Mouse (Mus musculus): ENCODE measurements around the gene Scrn2. TPM values are rescaled to one million over a fixed set of nuclear protein-coding genes. Genes with fewer than 3 reads are reported as not detected.

The Scrn2 gene
- polyA plus RNA-seq, 1 experiment from 2014 or later: 14.7 TPM

DNA sequence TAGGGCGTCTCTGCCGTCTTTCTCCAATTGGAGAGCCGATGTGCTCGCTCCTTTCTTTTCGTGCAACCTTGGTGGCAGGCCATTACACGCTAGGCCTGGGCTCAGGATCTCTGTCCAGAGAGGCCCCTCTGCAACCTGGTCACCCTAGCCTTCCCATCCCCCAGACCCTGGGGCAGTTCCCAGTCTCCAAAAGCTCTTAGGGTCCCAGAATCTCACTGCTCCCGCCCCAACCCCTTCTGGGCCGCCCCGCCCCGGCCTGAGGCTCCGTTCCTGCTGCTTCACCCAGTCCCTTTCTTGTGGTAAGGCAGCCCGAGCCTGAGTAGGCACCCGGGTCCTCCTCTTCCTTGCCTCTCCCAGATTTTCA, 10.4 kb upstream of the Scrn2 start:
- no peak overlapping the region for H3K9ac ChIP-seq
- no peak overlapping the region for H3K27ac ChIP-seq
- H3K9me3 ChIP-seq (replicated peaks): no peaks in the 10 kb centered on the region
- peaks cover 34% of the 10 kb centered on the region for H3K4me1 ChIP-seq (replicated peaks)
- no peak for ATAC-seq (replicated peaks; ENCODE audit: insufficient number of reproducible peaks, insufficient read depth, low FRiP score, low read depth)
- peaks cover 94% of the 10 kb centered on the region for H3K27me3 ChIP-seq
- peak overlapping the region; percentile 40; the same call in 1 of the 2 replicates for H3K4me3 ChIP-seq
- H3K36me3 ChIP-seq: no peaks in the 10 kb centered on the region
- H3K4me2 ChIP-seq: peak overlapping the region; percentile 59
- WGBS: 8% methylated on average over 13 of the region's 13 CpGs

DNA sequence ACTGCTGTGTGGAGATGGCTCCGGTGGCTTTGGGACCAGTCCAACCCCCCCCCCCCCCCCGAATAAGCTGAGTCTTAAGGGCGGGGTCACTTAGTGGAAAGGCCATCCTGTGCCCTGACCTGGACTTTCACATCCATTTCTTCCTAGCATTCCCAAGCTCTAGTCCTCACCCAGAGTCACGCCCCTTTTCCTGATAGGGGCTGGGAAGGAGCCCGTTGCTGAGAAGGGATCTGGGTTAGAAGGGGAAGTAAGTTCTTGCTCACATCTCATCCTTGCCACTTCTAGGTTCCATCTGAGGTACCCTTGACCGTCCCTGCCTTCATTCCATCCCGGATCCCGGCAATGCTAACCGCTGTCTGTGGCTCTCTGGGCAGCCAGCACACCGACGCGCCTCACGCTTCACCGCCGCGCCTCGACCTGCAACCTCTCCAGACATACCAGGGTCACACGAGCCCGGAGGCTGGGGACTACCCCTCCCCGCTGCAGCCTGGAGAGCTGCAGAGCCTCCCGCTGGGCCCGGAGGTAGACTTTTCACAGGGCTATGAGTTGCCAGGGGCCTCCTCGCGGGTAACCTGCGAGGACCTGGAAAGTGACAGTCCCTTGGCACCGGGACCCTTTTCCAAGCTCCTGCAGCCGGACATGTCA, 8.5 kb upstream of the Scrn2 start:
- no peak overlapping the region for H3K9ac ChIP-seq
- no peaks in the 10 kb centered on the region for H3K9me3 ChIP-seq (replicated peaks)
- peak overlapping the region; percentile 91 for H3K4me2 ChIP-seq
- H3K27ac ChIP-seq: no peak overlapping the region
- peak overlapping the region; percentile 56 for H3K4me3 ChIP-seq
- H3K27me3 ChIP-seq: peaks cover 92% of the 10 kb centered on the region
- WGBS: under 1% methylated on average over 27 of the region's 27 CpGs
- peaks cover 49% of the 10 kb centered on the region for H3K4me1 ChIP-seq (replicated peaks)
- ATAC-seq (replicated peaks; ENCODE audit: insufficient number of reproducible peaks, insufficient read depth, low FRiP score, low read depth): no peak
- H3K36me3 ChIP-seq: no peaks in the 10 kb centered on the region

DNA sequence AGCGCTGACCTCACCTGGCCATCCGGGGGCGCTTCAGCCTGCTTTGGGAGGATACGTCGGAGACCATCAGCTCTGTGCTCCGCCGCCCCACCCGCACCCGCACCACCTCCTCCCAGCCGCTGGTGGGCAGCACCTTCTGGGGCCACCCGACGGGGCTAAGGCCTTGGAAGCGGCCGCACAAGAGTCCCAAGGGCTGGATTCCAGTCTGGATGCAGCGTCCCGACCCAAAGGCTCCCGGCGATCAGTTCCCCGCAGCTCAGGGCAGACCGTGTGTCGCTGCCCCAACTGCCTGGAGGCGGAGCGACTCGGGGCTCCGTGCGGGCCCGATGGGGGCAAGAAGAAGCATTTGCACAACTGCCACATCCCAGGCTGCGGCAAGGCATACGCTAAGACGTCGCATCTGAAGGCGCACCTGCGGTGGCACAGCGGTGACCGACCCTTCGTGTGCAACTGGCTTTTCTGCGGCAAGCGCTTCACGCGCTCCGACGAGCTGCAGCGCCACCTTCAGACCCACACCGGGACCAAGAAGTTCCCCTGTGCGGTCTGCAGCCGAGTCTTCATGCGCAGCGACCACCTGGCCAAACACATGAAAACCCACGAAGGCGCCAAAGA, 7.8 kb upstream of the Scrn2 start:
- Histone ChIP-seq H3K27ac (no peak overlapping the region), H3K4me1 (replicated peaks) (peaks cover 49% of the 10 kb centered on the region), H3K4me3 (peak overlapping the region; percentile 56), H3K27me3 (peaks cover 85% of the 10 kb centered on the region), H3K4me2 (peak overlapping the region; percentile 91), H3K9me3 (replicated peaks) (no peaks in the 10 kb centered on the region), H3K9ac (peak overlapping the region; percentile 65), H3K36me3 (no peaks in the 10 kb centered on the region)
- ATAC-seq (replicated peaks; ENCODE audit: insufficient number of reproducible peaks, insufficient read depth, low FRiP score, low read depth): 0 out of 2 replicates have a peak, but pooled peaks have one; percentile 9
- WGBS: 1% methylated on average over 50 of the region's 50 CpGs

DNA sequence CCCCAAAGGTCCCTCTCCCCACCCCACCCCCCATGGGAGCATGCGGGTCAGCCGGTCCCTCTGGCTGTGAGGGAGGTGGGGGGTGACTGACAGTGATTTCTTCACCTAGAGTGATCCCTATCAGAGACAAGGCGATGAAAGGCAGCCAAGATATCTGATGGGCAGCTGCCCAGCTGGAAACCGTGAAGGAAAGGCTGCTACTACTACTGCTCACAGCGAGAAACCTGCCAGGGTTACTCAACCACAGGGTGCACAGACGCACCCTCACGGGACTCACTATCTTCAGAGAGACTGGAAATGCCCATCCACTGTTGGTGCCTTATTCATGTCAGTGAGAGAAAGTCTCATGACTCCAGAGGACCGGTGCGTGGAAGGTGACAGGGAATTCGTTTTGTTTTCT, 4.8 kb upstream of the Scrn2 start:
- Histone ChIP-seq H3K4me2 (0 out of 2 replicates have a peak overlapping the region, but pooled peaks have one; percentile 68), H3K9me3 (replicated peaks) (no peaks in the 10 kb centered on the region), H3K36me3 (no peaks in the 10 kb centered on the region), H3K27me3 (peaks cover 59% of the 10 kb centered on the region), H3K9ac (peak overlapping the region; percentile 61), H3K4me3 (no peak overlapping the region), H3K27ac (no peak overlapping the region), H3K4me1 (replicated peaks) (peaks cover 32% of the 10 kb centered on the region)
- no peak for ATAC-seq (replicated peaks; ENCODE audit: insufficient number of reproducible peaks, insufficient read depth, low FRiP score, low read depth)
- 29% methylated on average over 10 of the region's 10 CpGs for WGBS

DNA sequence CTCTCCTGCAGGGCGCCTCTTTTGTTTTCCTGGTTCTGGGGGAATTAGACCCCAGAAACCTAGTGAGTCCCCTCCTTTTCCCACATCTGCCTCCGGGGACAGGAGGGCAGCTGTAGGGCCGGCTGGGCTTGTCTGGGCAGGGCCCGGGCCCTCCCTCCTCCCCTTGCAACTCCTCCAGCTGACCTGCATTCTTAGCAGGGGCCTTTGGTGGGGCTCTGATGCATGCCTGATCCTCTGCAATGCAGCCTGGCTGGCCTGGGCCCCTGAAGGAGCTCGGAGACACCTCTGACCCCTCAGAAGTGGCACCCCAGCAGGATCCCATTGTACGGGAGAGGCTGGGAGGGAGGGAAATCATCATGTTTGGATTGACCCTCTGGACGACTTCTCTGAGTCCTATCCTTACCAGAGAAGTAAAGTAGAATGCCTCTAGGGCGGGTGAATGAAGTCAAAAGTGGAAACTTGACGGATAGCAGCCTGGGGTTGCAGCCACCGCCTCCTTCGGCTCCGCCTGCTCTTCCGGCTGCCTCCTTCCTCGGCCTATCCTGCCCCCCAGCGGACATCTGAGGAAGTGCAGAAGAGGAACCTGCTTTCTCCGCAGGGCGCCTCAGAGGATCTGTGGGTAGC, 3.9 kb upstream of the Scrn2 start:
- Histone ChIP-seq H3K4me1 (replicated peaks) (peaks cover 40% of the 10 kb centered on the region), H3K4me2 (peak overlapping the region; percentile 68), H3K9me3 (replicated peaks) (no peaks in the 10 kb centered on the region), H3K4me3 (peak overlapping the region; percentile 44), H3K27me3 (peaks cover 50% of the 10 kb centered on the region), H3K27ac (peak overlapping the region; percentile 79), H3K36me3 (no peaks in the 10 kb centered on the region), H3K9ac (peak overlapping the region; percentile 61)
- peak; percentile 51 for ATAC-seq (replicated peaks; ENCODE audit: insufficient number of reproducible peaks, insufficient read depth, low FRiP score, low read depth)
- WGBS: 5% methylated on average over 17 of the region's 17 CpGs

DNA sequence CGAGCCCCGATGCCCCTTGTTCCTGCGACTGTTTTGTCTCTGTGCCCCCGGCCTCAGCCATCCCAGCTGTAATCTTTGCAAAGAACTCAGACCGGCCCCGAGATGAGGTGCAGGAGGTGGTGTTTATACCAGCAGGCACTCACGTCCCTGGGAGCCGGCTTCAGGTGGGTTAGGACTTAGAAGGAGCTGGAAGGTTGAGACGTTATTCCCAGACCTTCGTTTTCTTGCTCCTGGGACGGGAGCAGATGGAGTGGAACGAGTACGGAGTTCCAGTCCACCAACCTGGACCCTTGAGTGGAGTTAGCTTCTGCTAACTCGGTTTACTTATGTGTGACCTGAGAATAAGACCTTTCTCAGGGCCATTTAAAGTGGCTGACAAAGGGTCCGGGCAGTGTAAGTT, 688 bp downstream of the Scrn2 start:
- Histone ChIP-seq H3K27ac (peak overlapping the region; percentile 85), H3K4me3 (peak overlapping the region; percentile 84)

DNA sequence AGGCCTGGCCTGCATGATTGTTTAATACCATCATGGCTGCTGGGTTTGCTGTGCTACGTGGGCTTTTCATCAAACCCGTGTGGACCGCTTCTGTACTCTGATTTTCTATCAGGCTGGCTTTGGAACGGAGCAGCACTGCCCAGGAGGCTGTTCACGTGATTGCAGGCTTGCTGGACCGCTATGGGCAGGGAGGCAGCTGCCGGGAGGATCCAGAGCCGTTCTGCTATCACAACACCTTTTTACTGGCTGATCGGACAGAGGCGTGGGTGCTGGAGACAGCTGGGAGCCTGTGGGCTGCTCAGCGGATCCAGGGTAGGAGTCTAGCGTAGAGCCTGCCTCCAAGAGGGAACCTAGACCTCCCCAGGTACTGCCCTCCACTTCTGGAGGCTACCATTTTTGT, 2.2 kb downstream of the Scrn2 start:
- Histone ChIP-seq H3K27me3 (no peaks in the 10 kb centered on the region), H3K9me3 (replicated peaks) (no peaks in the 10 kb centered on the region), H3K4me3 (no peak overlapping the region), H3K9ac (no peak overlapping the region), H3K4me1 (replicated peaks) (peaks cover 12% of the 10 kb centered on the region), H3K27ac (no peak overlapping the region), H3K4me2 (no peak overlapping the region), H3K36me3 (no peaks in the 10 kb centered on the region; the same call in 1 of the 2 replicates)
- WGBS: 59% methylated on average over 12 of the region's 12 CpGs
- ATAC-seq (replicated peaks; ENCODE audit: insufficient number of reproducible peaks, insufficient read depth, low FRiP score, low read depth): no peak

More for the DNA sequence above, 688 bp downstream of the Scrn2 start:
- Histone ChIP-seq H3K27me3 (peaks cover 4% of the 10 kb centered on the region), H3K9me3 (replicated peaks) (no peaks in the 10 kb centered on the region), H3K4me2 (peak overlapping the region; percentile 75), H3K36me3 (no peaks in the 10 kb centered on the region; the same call in 1 of the 2 replicates), H3K9ac (peak overlapping the region; percentile 81), H3K4me1 (replicated peaks) (peaks cover 20% of the 10 kb centered on the region)
- no peak for ATAC-seq (replicated peaks; ENCODE audit: insufficient number of reproducible peaks, insufficient read depth, low FRiP score, low read depth)
- WGBS: 18% methylated on average over 15 of the region's 15 CpGs

DNA sequence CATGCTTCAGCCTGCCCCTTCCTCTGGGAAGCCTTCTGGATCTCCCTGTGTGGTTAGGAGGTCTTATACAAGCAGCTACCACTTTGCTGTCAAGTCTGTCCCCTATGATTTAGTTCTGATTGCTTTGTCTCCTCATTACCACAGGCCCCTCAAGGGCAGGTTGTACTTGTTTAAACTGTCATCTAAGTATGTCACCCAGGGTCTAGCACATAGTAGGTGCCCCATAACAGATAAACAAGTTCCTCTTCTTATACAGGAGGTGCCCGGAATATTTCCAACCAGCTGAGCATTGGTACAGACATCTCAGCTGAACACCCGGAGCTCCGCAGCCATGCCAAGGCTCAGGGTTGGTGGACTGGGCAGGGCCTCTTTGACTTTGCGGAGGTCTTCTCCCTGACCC, 2.8 kb downstream of the Scrn2 start:
- H3K36me3 ChIP-seq: no peaks in the 10 kb centered on the region; the same call in 1 of the 2 replicates
- 87% methylated on average over 4 of the region's 4 CpGs for WGBS
- peaks cover 12% of the 10 kb centered on the region for H3K4me1 ChIP-seq (replicated peaks)
- H3K27me3 ChIP-seq: no peaks in the 10 kb centered on the region
- no peak overlapping the region for H3K4me2 ChIP-seq
- no peak overlapping the region for H3K9ac ChIP-seq
- no peak overlapping the region for H3K4me3 ChIP-seq
- ATAC-seq (replicated peaks; ENCODE audit: insufficient number of reproducible peaks, insufficient read depth, low FRiP score, low read depth): no peak
- no peak overlapping the region for H3K27ac ChIP-seq
- no peaks in the 10 kb centered on the region for H3K9me3 ChIP-seq (replicated peaks)

DNA sequence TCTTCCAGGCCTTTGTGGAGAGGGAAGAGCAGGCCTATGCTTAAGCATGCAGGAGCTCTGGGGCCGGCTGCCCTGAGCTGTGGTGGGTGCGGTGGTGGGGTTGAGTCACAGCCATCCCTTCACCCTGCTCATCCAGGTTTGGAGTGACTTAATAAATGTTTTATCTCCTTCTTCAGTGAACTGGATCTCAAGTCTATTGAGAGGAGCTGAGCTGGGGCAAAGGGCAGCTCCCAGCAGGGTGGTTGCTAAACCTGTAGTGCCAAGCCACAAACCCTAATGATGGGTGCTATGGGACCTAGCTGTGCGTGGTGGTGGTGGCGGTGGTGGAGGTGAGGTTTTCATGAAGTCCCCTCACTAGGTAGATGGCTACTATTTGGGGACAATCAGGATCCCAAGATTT, 4.0 kb downstream of the Scrn2 start:
- Histone ChIP-seq H3K4me1 (replicated peaks) (peaks cover 12% of the 10 kb centered on the region), H3K4me3 (no peak overlapping the region), H3K4me2 (no peak overlapping the region), H3K9ac (no peak overlapping the region), H3K27ac (no peak overlapping the region), H3K36me3 (no peaks in the 10 kb centered on the region; the same call in 1 of the 2 replicates), H3K9me3 (replicated peaks) (no peaks in the 10 kb centered on the region), H3K27me3 (no peaks in the 10 kb centered on the region)
- WGBS: 80% methylated on average over 4 of the region's 4 CpGs
- no peak for ATAC-seq (replicated peaks; ENCODE audit: insufficient number of reproducible peaks, insufficient read depth, low FRiP score, low read depth)

DNA sequence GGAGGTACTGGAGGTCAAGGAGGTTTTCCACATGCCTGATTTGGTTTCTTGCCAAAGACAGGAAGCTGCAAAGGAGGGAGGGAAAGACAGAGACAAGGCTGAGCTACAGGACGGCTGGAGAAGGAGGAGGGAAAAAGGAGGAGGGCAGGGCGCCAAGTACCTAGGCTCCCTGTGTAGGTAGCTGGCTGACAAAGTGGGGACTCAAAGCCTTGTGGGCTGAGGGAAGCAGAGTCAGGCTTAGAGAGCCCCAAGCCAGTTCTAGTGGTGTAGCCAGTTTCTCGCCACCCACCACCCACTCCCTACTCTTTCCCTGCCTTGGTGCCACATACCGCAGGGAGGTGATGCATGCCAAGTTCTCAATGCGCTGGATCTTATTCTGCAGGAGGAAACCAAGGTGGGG, 6.4 kb downstream of the Scrn2 start:
- Histone ChIP-seq H3K9ac (no peak overlapping the region), H3K36me3 (no peaks in the 10 kb centered on the region; the same call in 1 of the 2 replicates), H3K4me3 (no peak overlapping the region), H3K4me2 (no peak overlapping the region), H3K9me3 (replicated peaks) (no peaks in the 10 kb centered on the region), H3K27ac (no peak overlapping the region), H3K4me1 (replicated peaks) (peaks cover 7% of the 10 kb centered on the region; the same call in 1 of the 2 replicates), H3K27me3 (no peaks in the 10 kb centered on the region)
- WGBS: 64% methylated on average over 5 of the region's 5 CpGs
- no peak for ATAC-seq (replicated peaks; ENCODE audit: insufficient number of reproducible peaks, insufficient read depth, low FRiP score, low read depth)

DNA sequence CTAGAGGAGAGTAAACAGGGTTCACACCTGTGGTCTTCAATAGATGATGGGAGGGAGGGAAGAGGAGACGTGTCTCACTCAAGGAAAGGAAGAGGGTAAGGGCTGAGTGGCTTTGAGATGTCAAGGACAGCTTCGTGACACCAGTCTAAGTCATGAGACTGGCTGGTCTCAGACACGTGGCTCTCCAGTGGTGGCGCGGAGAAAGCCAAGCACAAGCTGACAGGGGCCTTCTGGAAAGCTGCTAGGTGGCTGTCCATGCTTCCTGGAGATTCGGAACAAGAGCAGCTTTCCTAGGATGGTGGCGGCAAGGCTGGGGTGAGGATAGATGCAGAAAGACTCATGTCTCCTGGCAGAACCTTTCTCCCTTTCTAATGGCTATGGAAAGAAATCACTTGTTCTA, 9.1 kb downstream of the Scrn2 start:
- Histone ChIP-seq H3K36me3 (no peaks in the 10 kb centered on the region; the same call in 1 of the 2 replicates), H3K27me3 (no peaks in the 10 kb centered on the region), H3K4me3 (no peak overlapping the region), H3K4me1 (replicated peaks) (peaks cover 13% of the 10 kb centered on the region), H3K9ac (no peak overlapping the region), H3K9me3 (replicated peaks) (no peaks in the 10 kb centered on the region), H3K4me2 (no peak overlapping the region), H3K27ac (no peak overlapping the region)
- no peak for ATAC-seq (replicated peaks; ENCODE audit: insufficient number of reproducible peaks, insufficient read depth, low FRiP score, low read depth)
- 55% methylated on average over 7 of the region's 7 CpGs for WGBS

Data from heart, embryonic 15.5 days (tissue).